Mouse (Mus musculus): ENCODE data around the gene Krtap2-4.

GRCm38 (mm10) chr11:99614796-99615363, at the start of gene Krtap2-4:
- no peak for TF ChIP-seq CTCF (IDR thresholded peaks at IDR 0.05; ENCODE audit: insufficient read depth, low read depth, low read length)
- TF ChIP-seq POLR2A (IDR thresholded peaks at IDR 0.05; ENCODE audit: insufficient read depth, low read depth, low read length), result no peak

Measured in olfactory bulb, adult 2 months (tissue).